Mouse (Mus musculus) spleen, adult 2 months (tissue): Measurements from ENCODE around the gene Iqgap3.

Experiments
- CTCF ChIP-seq: fragments of 200-500 bp; IDR thresholded peaks from 2 replicates; pipeline ENCODE4 v1.5.1; 2011; ENCODE audit warnings: mild to moderate bottlenecking, inconsistent platforms; ENCODE audit not compliant: insufficient read depth, insufficient read length, insufficient replicate concordance; ENCODE audit errors: extremely low read depth
- POLR2A ChIP-seq: fragments of 200-500 bp; IDR thresholded peaks from 2 replicates; pipeline ENCODE4 v1.6.1; 2011; ENCODE audit warnings: low read depth, low read length, inconsistent platforms

DNA sequence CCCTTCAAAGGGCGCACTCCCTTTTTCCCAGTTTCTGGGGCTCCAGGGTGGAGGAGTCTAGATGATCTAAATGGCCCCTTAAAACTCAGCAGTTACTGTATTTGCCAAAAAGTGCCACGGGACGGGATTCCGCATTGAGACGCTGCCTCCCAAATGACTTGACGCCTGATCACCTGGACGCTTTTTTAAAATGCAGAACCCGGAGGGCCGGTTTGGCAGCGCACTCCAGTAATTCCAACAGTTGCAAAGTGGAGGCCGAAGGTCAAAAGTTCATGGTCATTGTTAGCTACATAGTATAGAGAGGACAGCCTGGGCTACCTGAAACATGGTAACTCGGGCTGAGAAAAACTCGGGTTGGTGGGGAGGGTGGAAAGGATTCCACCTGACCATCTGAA lies 450 bp downstream of the Iqgap3 start:
- TF ChIP-seq POLR2A (no peak), CTCF (no peak)
